Mouse (Mus musculus) liver, postnatal 0 days (tissue): ENCODE data around the gene Elf1. TPM values are rescaled to one million over a fixed set of nuclear protein-coding genes. Genes with fewer than 3 reads are reported as not detected.

ENCODE experiments used
- ATAC-seq: fragments of 200-750 bp; cut with Nextera tagmentation; 2 replicates; pipeline ENCODE4 v1.8.0; 2017; ENCODE audit warnings: mild to moderate bottlenecking, moderate library complexity
- DNase-seq: peaks from one replicate; pipeline ENCODE4 v3.0.0-alpha.2; 2016
- H3K27ac ChIP-seq: fragments of 300-500 bp; sonication (generic); 2 replicates; pipeline ENCODE4 v1.5.1; 2014; ENCODE audit warnings: antibody characterized with exemption, moderate library complexity, mild to moderate bottlenecking, low read depth
- H3K27me3 ChIP-seq: fragments of 300-500 bp; sonication (generic); 2 replicates; pipeline ENCODE4 v1.6.1; 2014; ENCODE audit warnings: low read length, control low read depth, mixed read lengths; ENCODE audit not compliant: insufficient read depth
- H3K36me3 ChIP-seq: fragments of 300-500 bp; sonication (generic); replicated peaks from 2 replicates; pipeline ENCODE4 v1.6.1; 2014; ENCODE audit warnings: mild to moderate bottlenecking, control low read depth, low read length, moderate library complexity, mixed read lengths; ENCODE audit not compliant: insufficient read depth
- H3K4me1 ChIP-seq: fragments of 300-500 bp; sonication (generic); 2 replicates; pipeline ENCODE4 v1.6.1; 2014; ENCODE audit warnings: antibody characterized with exemption, mild to moderate bottlenecking, control low read depth; ENCODE audit not compliant: insufficient read depth
- H3K4me2 ChIP-seq: fragments of 300-500 bp; sonication (generic); 2 replicates; pipeline ENCODE4 v1.6.1; 2014; ENCODE audit warnings: low read depth, mild to moderate bottlenecking, low read length, moderate library complexity, mixed read lengths
- H3K4me3 ChIP-seq: fragments of 300-500 bp; sonication (generic); 2 replicates; pipeline ENCODE4 v1.5.1; 2014; ENCODE audit warnings: low read depth, low read length
- H3K9ac ChIP-seq: fragments of 300-500 bp; sonication (generic); replicated peaks from 2 replicates; pipeline ENCODE4 v1.6.1; 2014; ENCODE audit warnings: mild to moderate bottlenecking, moderate library complexity
- H3K9me3 ChIP-seq: fragments of 300-500 bp; sonication (generic); 2 replicates; pipeline ENCODE4 v1.6.1; 2016; ENCODE audit warnings: mild to moderate bottlenecking, control low read depth, low read length, mixed read lengths
- CTCF ChIP-seq: sonication (generic); IDR thresholded peaks from 2 replicates; pipeline ENCODE4 v1.5.1; 2016; ENCODE audit warnings: antibody characterized with exemption, low read depth
- EP300 ChIP-seq: IDR thresholded peaks from 2 replicates; pipeline ENCODE4 v1.6.1; 2016; ENCODE audit warnings: antibody characterized with exemption, low read depth, mild to moderate bottlenecking
- WGBS: fragments of 180-500 bp; shearing (Covaris S2); extraction: QIAGEN DNeasy Blood & Tissue Kit; methylation state at CpG from one replicate; pipeline ENCODE4 v1.1.7; 2014; ENCODE audit not compliant: insufficient replicate concordance; 5-methylcytosine and 5-hydroxymethylcytosine counted together
- polyA plus RNA-seq: library from polyadenylated mRNA; unstranded; fragments of >200 nt; fragmentation: Nextera tagmentation; extraction: Ambion mirVana; gene quantifications from 2 replicates; pipeline ENCODE4 v1.2.1, GENCODE M21; 2015

Gene Elf1
- polyA plus RNA-seq, 1 experiment from 2014 or later = 11.0 TPM

DNA sequence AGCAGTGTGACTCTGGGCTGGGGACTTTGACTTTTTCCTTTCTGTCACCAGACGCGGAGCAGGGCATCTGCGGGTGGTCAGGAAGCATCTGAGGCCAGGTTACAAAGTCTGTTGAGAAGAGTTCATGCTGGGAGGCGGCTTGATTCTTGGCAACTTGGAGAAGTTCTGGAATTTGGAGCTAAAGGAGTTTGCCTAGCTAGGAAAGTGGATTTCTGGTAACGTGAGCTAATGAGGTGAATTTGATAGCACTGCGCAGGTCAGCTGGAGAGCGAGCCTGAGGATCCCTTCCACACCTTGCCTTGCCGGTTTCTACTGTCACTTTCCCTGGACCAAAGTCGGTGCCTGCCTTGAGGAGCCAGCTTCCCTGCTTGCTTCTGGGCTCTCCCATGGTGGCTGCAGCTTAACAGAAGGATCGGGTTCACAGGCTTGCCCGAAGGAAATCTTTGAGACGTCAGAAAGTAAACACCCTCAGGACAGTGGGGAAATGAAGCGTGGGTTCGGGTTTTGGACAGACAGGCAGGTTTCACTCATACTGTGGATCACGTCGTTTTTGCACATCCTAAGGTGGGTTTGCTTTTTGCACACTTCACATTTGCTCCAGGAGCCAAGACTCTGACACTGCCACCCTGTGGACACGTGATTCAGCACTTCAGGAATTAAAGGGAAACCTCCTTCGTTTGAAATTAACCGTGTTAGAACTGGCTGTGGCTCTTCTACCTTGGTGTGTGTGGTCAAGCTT lies 6.2 kb downstream of the Elf1 start:
- TF ChIP-seq CTCF = peak; percentile 69
- TF ChIP-seq EP300 = no peak
- H3K9ac ChIP-seq = peak overlapping the region; percentile 58
- 0 out of 2 replicates have a peak, but pooled peaks cover 4% of the 10 kb centered on the region for H3K36me3 ChIP-seq
- WGBS = 7% methylated on average over 19 of the region's 19 CpGs
- H3K9me3 ChIP-seq = no peaks in the 10 kb centered on the region
- H3K4me2 ChIP-seq = peak overlapping the region; percentile 80
- ATAC-seq (peak; percentile 66), DNase-seq (peak; percentile 50)
- peaks cover 34% of the 10 kb centered on the region for H3K4me1 ChIP-seq
- peak overlapping the region; percentile 67 for H3K27ac ChIP-seq
- H3K4me3 ChIP-seq = peak overlapping the region; percentile 38
- H3K27me3 ChIP-seq = no peaks in the 10 kb centered on the region

DNA sequence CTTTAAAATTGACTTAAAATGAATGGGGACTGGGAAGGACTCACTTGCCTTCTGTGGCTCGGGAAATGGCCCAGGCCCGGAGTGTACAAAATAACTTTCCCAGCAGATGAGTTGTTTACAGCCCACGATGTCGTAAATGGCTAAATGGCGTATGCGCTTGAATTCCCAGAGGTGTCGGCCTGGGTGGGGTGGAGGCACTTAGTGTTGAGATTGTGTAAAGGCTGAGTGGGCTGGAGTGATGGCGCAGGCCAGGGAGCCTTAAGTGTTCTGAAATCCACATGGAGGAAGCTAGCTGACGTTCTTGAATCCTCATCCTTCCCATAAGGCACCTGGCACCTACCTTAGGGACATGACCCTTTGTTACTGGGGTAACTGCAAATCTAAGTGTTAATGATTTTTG lies 7.5 kb downstream of the Elf1 start:
- H3K4me1 ChIP-seq = peaks cover 24% of the 10 kb centered on the region
- H3K9ac ChIP-seq = no peak overlapping the region
- H3K27ac ChIP-seq = no peak overlapping the region
- no peak for TF ChIP-seq EP300
- no peak for TF ChIP-seq CTCF
- peaks cover 4% of the 10 kb centered on the region; the same call in 1 of the 2 replicates for H3K36me3 ChIP-seq
- no peaks in the 10 kb centered on the region for H3K27me3 ChIP-seq
- H3K4me3 ChIP-seq = no peak overlapping the region
- ATAC-seq (no peak), DNase-seq (no peak)
- H3K9me3 ChIP-seq = no peaks in the 10 kb centered on the region
- 87% methylated on average over 9 of the region's 9 CpGs for WGBS
- no peak overlapping the region for H3K4me2 ChIP-seq

DNA sequence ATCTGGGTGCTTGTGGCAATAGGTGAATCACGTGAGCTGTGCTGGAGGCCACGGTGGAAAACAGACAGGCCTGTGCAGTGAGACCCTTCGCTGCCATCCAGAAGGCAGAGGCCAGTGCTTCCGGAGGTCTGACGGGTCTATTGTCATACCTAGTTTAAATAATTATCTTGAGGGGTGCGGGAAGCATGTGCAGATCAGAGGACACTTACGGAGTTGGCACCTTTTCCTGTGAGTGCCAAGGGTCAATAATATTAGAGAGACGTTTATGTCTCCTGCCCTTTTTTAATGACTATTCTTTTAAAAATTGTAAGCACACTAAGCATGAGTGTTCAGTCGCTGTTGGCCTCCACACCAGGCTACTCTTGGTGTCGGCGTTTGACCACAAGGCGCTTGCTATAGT lies 8.2 kb downstream of the Elf1 start:
- Histone ChIP-seq H3K27me3 (no peaks in the 10 kb centered on the region), H3K4me3 (no peak overlapping the region), H3K4me1 (peaks cover 22% of the 10 kb centered on the region), H3K9ac (no peak overlapping the region), H3K27ac (no peak overlapping the region), H3K36me3 (peaks cover 4% of the 10 kb centered on the region; the same call in 1 of the 2 replicates), H3K9me3 (no peaks in the 10 kb centered on the region), H3K4me2 (no peak overlapping the region)
- 78% methylated on average over 12 of the region's 12 CpGs for WGBS
- ATAC-seq (no peak), DNase-seq (no peak)
- TF ChIP-seq EP300 = no peak
- TF ChIP-seq CTCF = no peak

DNA sequence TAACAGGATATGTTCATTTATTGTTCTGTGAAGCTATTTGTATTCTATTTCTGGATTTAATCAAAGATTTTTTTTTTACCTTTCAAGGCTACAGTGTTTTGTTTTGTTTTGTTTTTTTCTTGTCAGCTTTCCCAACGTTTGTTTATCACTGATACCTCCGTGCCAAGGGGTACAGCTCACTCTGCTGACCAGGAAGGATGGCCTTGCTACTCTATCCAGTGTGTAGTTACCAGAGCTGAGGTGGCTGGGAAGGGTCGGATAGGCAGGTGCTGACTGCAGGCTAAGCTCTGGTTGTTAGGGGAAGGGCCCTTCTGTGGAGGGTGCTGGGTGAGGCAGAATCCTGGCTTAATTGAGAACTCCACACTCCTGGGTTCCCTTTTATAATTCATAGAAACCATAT lies 9.3 kb downstream of the Elf1 start:
- peaks cover 7% of the 10 kb centered on the region for H3K36me3 ChIP-seq
- TF ChIP-seq EP300 (no peak), CTCF (no peak)
- no peak overlapping the region for H3K4me3 ChIP-seq
- DNase-seq (no peak), ATAC-seq (no peak)
- no peak overlapping the region for H3K27ac ChIP-seq
- WGBS = 80% methylated on average over 3 of the region's 3 CpGs
- H3K4me2 ChIP-seq = no peak overlapping the region
- H3K9ac ChIP-seq = no peak overlapping the region
- H3K4me1 ChIP-seq = peaks cover 20% of the 10 kb centered on the region
- H3K9me3 ChIP-seq = no peaks in the 10 kb centered on the region
- no peaks in the 10 kb centered on the region for H3K27me3 ChIP-seq

DNA sequence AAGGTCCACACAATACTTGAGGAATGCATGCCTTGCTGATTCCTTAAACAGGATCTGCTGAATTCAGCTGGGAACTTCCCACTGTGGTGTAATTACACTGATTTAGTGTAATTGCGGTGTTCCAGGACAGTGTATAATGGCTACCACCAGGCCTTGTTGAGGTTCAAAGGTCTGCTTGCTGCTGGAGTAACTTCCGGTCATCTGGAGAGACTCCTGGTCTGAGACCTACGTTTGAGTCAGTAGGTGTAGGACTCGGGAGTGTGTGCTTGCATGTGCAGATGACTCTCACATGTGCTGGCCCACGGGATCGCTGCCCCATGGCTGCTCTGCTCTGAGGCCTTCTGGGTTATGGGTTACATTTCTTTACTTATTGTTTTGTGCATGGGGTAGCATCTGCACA lies 13.4 kb downstream of the Elf1 start:
- no peaks in the 10 kb centered on the region for H3K27me3 ChIP-seq
- DNase-seq = no peak
- no peak overlapping the region for H3K4me2 ChIP-seq
- peaks cover 10% of the 10 kb centered on the region for H3K36me3 ChIP-seq
- peak; percentile 50; the same call in 1 of the 2 replicates for ATAC-seq
- no peaks in the 10 kb centered on the region for H3K9me3 ChIP-seq
- TF ChIP-seq EP300 = no peak
- no peak for TF ChIP-seq CTCF
- H3K4me1 ChIP-seq = peaks cover 4% of the 10 kb centered on the region
- no peak overlapping the region for H3K4me3 ChIP-seq
- H3K27ac ChIP-seq = no peak overlapping the region
- 78% methylated on average over 6 of the region's 6 CpGs for WGBS
- H3K9ac ChIP-seq = no peak overlapping the region

DNA sequence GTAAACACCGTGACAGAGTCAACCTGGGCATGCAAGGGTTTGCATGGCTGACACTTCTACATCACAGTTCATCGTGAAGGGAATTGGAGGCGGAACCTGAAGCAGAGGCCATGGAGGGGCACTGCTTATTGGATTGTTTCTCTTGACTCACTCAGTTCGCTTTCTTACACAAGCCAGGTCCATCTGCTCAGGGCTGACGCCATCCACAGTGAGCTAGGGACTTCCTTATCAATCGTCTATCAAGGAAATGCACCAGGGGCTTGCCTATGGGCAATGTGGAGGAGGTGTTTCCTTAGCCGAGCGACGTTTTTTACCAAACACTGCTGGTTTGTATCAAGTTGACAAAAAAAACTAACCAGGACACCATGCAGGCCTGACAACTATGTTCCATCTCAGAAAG lies 18.3 kb downstream of the Elf1 start:
- H3K4me2 ChIP-seq = no peak overlapping the region; the same call in 1 of the 2 replicates
- no peak for DNase-seq
- no peak overlapping the region for H3K4me3 ChIP-seq
- no peaks in the 10 kb centered on the region for H3K27me3 ChIP-seq
- WGBS = 46% methylated on average over 9 of the region's 9 CpGs
- no peaks in the 10 kb centered on the region for H3K9me3 ChIP-seq
- ATAC-seq = no peak
- H3K9ac ChIP-seq = no peak overlapping the region
- TF ChIP-seq CTCF (no peak), EP300 (no peak)
- H3K27ac ChIP-seq = no peak overlapping the region
- H3K4me1 ChIP-seq = peaks cover 15% of the 10 kb centered on the region
- peaks cover 8% of the 10 kb centered on the region; the same call in 1 of the 2 replicates for H3K36me3 ChIP-seq
